Mouse (Mus musculus) embryonic facial prominence, embryonic 11.5 days (tissue): ENCODE data around the gene Tbc1d30. TPM values are rescaled to one million over a fixed set of nuclear protein-coding genes. Genes with fewer than 3 reads are reported as not detected.

ENCODE experiments used
- ATAC-seq: fragments of 200-750 bp; cut with Nextera tagmentation; replicated peaks from 2 replicates; pipeline ENCODE4 v1.8.0; 2017; ENCODE audit warnings: low read depth; ENCODE audit not compliant: insufficient number of reproducible peaks, low FRiP score, low TSS enrichment
- DNase-seq: peaks from one replicate; pipeline ENCODE4 v3.0.0-alpha.2; 2015; ENCODE audit warnings: low spot score
- H3K27ac ChIP-seq: fragments of 300-500 bp; sonication (generic); replicated peaks from 2 replicates; pipeline ENCODE4 v1.5.1; 2014; ENCODE audit warnings: mild to moderate bottlenecking, low read depth, low read length, control low read depth
- H3K27me3 ChIP-seq: fragments of 300-500 bp; sonication (generic); 2 replicates; pipeline ENCODE4 v1.6.1; 2014; ENCODE audit warnings: mild to moderate bottlenecking, low read length, moderate library complexity, mixed read lengths; ENCODE audit not compliant: control insufficient read depth, insufficient read depth
- H3K36me3 ChIP-seq: fragments of 300-500 bp; sonication (generic); replicated peaks from 2 replicates; pipeline ENCODE4 v1.6.1; 2014; ENCODE audit warnings: low read depth, mild to moderate bottlenecking, low read length, moderate library complexity, mixed read lengths; ENCODE audit not compliant: control insufficient read depth, insufficient read depth
- H3K4me1 ChIP-seq: fragments of 300-500 bp; sonication (generic); 2 replicates; pipeline ENCODE4 v1.6.1; 2014; ENCODE audit warnings: low read length, mixed read lengths; ENCODE audit not compliant: control insufficient read depth, insufficient read depth
- H3K4me2 ChIP-seq: fragments of 300-500 bp; sonication (generic); 2 replicates; pipeline ENCODE4 v1.6.1; 2014; ENCODE audit warnings: low read depth, mild to moderate bottlenecking, control low read depth, low read length, moderate library complexity
- H3K4me3 ChIP-seq: fragments of 300-500 bp; sonication (generic); 2 replicates; pipeline ENCODE4 v1.5.1; 2014; ENCODE audit warnings: low read depth, low read length, control low read depth
- H3K9ac ChIP-seq: fragments of 300-500 bp; sonication (generic); replicated peaks from 2 replicates; pipeline ENCODE4 v1.6.1; 2014; ENCODE audit warnings: mild to moderate bottlenecking, control low read depth, low read length
- H3K9me3 ChIP-seq: fragments of 300-500 bp; sonication (generic); replicated peaks from 2 replicates; pipeline ENCODE4 v1.6.1; 2016; ENCODE audit warnings: mild to moderate bottlenecking, low read length, inconsistent platforms, mixed read lengths; ENCODE audit not compliant: control insufficient read depth
- WGBS: fragments of 180-500 bp; shearing (Covaris S2); extraction: QIAGEN DNeasy Blood & Tissue Kit; methylation state at CpG from one replicate; pipeline ENCODE4 v1.1.7; 2014; 5-methylcytosine and 5-hydroxymethylcytosine counted together
- polyA plus RNA-seq: library from polyadenylated mRNA; unstranded; fragments of >200 nt; fragmentation: Nextera tagmentation; extraction: Ambion mirVana; gene quantifications from 2 replicates; pipeline ENCODE4 v1.2.1, GENCODE M21; 2014

Tbc1d30 gene
- polyA plus RNA-seq, 1 experiment from 2014 or later = 2.7 TPM

DNA sequence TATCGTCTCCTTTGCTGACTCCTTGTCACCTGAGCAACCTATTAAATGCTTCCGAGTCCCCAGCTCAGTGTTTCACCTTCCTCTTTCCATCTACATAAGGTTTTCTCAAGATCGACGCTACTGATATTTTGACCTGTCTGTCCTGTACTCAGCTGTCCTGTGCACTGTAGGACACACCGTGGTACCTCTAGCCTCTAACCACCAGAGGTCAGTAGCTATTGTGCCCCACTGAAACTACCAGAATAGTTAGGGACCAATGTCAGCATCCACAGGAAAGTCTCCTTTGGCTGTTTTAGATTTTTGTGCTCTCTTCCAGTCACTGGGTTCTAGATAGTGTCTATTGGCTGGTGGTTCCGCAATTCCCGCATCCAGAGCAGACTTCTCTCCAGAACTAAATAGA lies 98.3 kb downstream of the Tbc1d30 start:
- no peak overlapping the region for H3K4me2 ChIP-seq

DNA sequence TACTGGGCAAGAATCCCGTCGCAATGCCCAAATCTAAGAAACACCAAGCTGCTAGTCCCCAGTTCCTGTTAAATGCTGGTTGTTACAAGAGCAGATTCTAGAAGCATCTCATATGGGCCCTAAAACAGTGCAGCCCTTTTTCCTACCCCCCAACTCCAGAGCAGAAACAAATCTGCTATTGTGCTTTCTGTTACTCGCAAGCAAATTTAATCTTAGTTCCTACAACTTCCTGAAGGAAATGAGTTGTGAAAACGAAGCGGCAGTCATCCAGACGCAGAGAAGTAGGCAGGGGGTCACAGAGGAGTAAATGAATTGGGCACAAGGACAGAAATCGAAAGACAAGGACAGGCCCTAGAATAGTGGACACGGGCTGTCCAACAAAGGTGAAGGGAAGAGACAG lies 99.9 kb downstream of the Tbc1d30 start:
- Histone ChIP-seq H3K4me1 (no peaks in the 10 kb centered on the region), H3K27ac (no peak overlapping the region), H3K27me3 (no peaks in the 10 kb centered on the region), H3K36me3 (no peaks in the 10 kb centered on the region), H3K9me3 (no peaks in the 10 kb centered on the region), H3K4me3 (no peak overlapping the region), H3K4me2 (no peak overlapping the region), H3K9ac (no peak overlapping the region)
- no peak for DNase-seq
- no peak for ATAC-seq
- 45% methylated on average over 8 of the region's 8 CpGs for WGBS

More for the DNA sequence above, 98.3 kb downstream of the Tbc1d30 start:
- Histone ChIP-seq H3K4me1 (no peaks in the 10 kb centered on the region), H3K27ac (no peak overlapping the region), H3K9ac (no peak overlapping the region), H3K27me3 (no peaks in the 10 kb centered on the region), H3K36me3 (no peaks in the 10 kb centered on the region), H3K4me3 (no peak overlapping the region), H3K9me3 (no peaks in the 10 kb centered on the region; the same call in 1 of the 2 replicates)
- WGBS = 72% methylated on average over 7 of the region's 7 CpGs
- ATAC-seq (no peak), DNase-seq (no peak)

DNA sequence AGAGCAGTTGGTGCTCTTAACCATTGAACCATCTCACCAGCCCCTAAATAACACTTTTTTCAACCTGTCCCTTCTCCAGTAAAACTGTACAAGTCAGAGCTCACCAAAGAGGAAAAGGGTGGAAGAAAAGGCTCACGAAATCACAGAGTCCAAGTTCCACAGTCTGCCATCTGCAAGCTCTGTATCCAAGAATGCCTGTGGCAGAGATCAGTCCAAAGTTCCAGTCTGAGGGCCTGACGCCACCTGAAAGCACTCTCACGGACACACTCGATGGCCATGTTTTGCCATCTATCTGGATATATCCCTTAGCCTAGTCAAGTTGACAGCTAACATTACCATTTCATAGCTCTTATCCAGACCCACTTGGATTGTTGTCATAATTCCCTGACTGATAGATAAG lies 101.3 kb downstream of the Tbc1d30 start:
- no peaks in the 10 kb centered on the region for H3K36me3 ChIP-seq
- DNase-seq = no peak
- WGBS = 95% methylated on average over 4 of the region's 4 CpGs
- ATAC-seq = no peak
- H3K4me2 ChIP-seq = no peak overlapping the region
- H3K9me3 ChIP-seq = no peaks in the 10 kb centered on the region
- H3K27ac ChIP-seq = no peak overlapping the region
- H3K4me3 ChIP-seq = no peak overlapping the region
- H3K9ac ChIP-seq = no peak overlapping the region
- no peaks in the 10 kb centered on the region for H3K27me3 ChIP-seq
- H3K4me1 ChIP-seq = no peaks in the 10 kb centered on the region

DNA sequence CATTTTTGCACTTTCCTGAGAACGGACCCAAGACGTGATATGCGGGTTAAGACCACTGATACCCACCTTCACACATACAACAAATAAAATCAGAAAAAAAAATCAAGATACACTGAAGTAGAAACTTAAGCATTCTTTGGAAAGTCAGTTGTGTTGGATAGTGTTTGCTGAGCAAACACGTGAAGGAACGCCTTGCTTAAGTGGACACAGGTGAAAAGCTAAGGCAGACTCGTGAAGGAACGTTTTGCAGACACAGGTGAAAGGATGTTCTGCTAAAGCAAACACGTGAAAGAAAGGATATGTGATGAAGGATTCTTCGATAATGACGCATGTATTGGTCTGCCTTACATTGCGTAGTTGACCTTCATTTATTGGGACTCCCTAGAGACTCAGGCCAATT lies 103.5 kb downstream of the Tbc1d30 start:
- Histone ChIP-seq H3K4me1 (no peaks in the 10 kb centered on the region), H3K4me2 (no peak overlapping the region), H3K9ac (no peak overlapping the region), H3K36me3 (no peaks in the 10 kb centered on the region), H3K27me3 (no peaks in the 10 kb centered on the region), H3K4me3 (no peak overlapping the region), H3K9me3 (no peaks in the 10 kb centered on the region), H3K27ac (no peak overlapping the region)
- WGBS = 93% methylated on average over 11 of the region's 11 CpGs
- no peak for DNase-seq
- ATAC-seq = no peak

DNA sequence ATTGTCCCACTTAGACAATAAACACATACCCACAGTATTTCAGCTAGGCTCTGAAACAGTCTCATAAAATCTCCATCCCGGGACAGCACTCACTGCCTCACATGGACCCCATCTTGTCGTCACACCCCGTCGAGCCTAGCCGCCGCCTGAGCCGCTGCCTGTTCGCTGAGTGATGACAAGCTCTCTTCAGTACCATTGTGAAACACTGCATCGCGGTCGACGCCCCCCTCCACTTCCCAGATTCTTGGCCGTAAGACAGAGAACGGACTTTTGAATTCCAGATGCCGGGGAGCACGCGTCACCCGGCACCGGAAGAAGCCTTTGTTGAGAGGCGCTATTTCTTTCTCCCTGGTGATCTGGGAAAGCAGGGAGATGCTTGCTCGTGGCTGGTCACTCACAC lies 104.1 kb downstream of the Tbc1d30 start:
- no peak overlapping the region for H3K4me3 ChIP-seq
- no peak overlapping the region for H3K4me2 ChIP-seq
- no peak overlapping the region for H3K27ac ChIP-seq
- H3K9ac ChIP-seq = no peak overlapping the region
- H3K36me3 ChIP-seq = no peaks in the 10 kb centered on the region
- 87% methylated on average over 21 of the region's 21 CpGs for WGBS
- no peak for DNase-seq
- no peaks in the 10 kb centered on the region for H3K4me1 ChIP-seq
- no peak for ATAC-seq
- H3K27me3 ChIP-seq = no peaks in the 10 kb centered on the region
- no peaks in the 10 kb centered on the region for H3K9me3 ChIP-seq

DNA sequence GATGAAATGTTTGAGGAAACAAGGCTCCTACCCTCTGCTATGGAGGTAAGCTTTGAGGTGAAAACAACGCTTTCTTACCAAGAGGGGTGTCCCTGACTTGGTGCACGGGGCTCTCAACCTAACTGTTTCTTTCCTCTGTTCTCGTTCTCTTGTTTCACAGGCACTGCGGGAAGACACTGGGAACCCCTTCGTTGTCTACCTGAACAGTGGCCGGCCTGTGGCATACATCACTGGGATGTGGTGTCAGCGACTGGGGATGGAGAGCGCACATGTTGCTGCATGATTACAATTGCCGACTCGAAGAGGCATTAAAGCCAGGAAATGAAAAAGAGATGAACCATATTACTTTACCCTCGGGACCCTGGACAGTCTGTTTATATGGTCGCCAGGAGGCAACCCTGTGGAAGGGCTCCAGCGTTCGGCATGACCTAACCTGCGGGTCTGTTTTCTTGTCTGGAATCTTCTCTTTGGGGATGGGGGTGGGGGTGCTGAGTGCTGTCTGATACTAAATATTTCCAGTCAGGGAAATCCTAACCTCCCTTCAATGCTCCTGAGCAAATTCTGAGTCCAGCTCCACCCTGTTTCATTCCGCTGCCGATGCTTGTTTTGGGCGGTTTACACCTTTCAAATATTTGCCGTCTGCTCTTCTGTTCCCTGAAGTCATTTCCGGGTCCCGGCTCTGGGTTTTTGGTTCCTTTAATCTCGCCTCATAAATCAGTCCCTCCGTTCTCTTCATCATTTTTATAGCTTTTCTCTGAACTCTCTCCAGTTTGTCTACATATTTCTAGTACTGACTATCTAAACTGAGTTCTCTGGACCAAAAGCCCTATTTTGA lies 107.5 kb downstream of the Tbc1d30 start:
- no peak for ATAC-seq
- WGBS = 77% methylated on average over 23 of the region's 23 CpGs

DNA sequence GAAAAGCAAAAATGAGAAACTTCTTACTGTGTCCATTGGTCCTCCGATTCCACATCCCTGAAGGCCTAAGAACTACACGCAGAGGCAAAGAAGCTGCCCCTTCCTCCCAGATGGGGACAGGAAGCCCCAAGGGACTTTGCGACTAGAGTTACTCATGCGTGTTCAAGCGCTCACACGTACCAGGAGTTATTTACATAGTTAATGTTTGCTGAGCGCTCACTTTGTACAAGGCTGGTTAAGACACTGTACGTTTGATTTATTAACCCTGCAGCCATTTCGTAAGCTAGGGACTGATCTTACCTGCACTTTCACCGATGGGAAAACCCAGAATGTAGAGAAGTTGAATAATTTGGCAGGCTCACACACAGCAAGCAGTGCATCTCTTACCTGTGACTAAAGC lies 108.5 kb downstream of the Tbc1d30 start:
- Histone ChIP-seq H3K27ac (no peak overlapping the region), H3K4me3 (no peak overlapping the region), H3K9ac (no peak overlapping the region), H3K4me1 (no peaks in the 10 kb centered on the region), H3K4me2 (no peak overlapping the region), H3K36me3 (no peaks in the 10 kb centered on the region), H3K27me3 (no peaks in the 10 kb centered on the region), H3K9me3 (no peaks in the 10 kb centered on the region)
- no peak for ATAC-seq
- WGBS = 77% methylated on average over 10 of the region's 10 CpGs
- no peak for DNase-seq

More for the DNA sequence above, 107.5 kb downstream of the Tbc1d30 start:
- no peaks in the 10 kb centered on the region for H3K36me3 ChIP-seq
- H3K27ac ChIP-seq = no peak overlapping the region
- H3K9ac ChIP-seq = no peak overlapping the region
- no peak overlapping the region for H3K4me3 ChIP-seq
- DNase-seq = no peak
- H3K4me1 ChIP-seq = no peaks in the 10 kb centered on the region
- H3K9me3 ChIP-seq = no peaks in the 10 kb centered on the region
- H3K4me2 ChIP-seq = no peak overlapping the region
- no peaks in the 10 kb centered on the region for H3K27me3 ChIP-seq

DNA sequence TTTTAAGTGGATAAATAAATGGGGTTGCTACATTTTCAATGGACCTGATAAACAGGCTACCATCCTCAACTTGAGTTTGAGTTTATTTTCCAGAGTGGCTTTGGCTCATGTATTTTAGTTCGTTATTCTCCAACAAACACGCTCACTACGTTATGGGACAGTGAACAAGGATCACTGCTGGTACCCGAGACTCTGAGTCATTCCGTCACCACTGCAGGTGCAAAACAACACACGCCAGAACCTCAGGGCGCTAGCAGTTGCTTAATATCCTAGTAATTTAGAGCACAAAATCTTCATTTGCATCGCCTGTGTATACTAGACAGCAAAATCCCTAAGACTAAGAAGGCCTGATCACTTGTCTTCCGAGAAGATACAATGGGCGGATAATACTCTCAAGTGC lies 112.0 kb downstream of the Tbc1d30 start:
- Histone ChIP-seq H3K4me1 (no peaks in the 10 kb centered on the region), H3K4me2 (no peak overlapping the region), H3K9me3 (no peaks in the 10 kb centered on the region), H3K4me3 (no peak overlapping the region), H3K27me3 (no peaks in the 10 kb centered on the region), H3K9ac (no peak overlapping the region), H3K36me3 (no peaks in the 10 kb centered on the region), H3K27ac (no peak overlapping the region)
- ATAC-seq (no peak), DNase-seq (no peak)
- WGBS = 89% methylated on average over 10 of the region's 10 CpGs
